Mouse (Mus musculus): ENCODE results near the gene Nfib.

Gene Nfib

GRCm38 (mm10) chr4:82704841-82705794, at the start of gene Nfib:
Gene Nfib (minus strand): TSS chr4:82705750.
- no peak for DNase-seq

- no peak for DNase-seq
Measured at GRCm38 (mm10) chr4:82735764-82736163, 30.2 kb upstream of the Nfib start.

GRCm38 (mm10) chr4:82734765-82735481, 29.4 kb upstream of the Nfib start:
- no peak for DNase-seq

DNA sequence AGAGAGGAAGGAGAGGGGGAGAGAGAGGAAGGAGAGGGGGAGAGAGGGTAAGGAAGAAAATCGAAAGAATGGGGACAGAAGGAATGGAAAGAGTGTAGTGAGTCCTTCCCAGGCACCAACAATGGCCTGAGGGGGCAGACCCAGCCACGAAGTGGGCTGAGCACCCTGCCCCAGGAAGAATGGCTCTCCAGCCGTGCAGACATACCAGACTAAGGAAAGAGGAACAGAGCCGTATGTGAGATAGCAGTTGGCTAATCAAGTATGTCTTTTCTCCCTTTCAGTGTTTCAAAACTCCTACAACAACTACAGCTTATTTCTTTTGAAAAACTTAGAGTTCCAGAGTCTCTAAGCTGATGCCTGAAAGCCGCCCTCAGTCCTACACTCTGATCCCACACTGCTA, 28.8 kb upstream of the Nfib start:
- no peak for DNase-seq

DNA sequence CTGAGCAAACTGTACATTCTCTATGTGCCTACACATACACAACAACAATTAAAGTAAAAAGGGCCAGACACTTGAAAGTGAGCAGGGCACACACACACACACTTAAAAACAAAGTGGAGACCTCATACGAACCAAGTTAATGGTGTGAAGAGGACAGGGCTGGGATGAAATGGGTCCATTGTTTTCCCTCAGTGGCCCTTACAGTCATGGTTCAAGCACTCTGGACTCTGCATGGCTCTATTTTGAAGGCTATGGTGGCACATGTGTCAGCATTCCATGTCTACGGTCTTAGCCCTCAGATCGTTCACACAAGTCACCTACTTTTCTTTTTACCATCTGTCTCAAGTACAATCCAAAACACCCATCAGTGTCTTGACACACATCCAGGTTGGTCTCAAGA, 28.1 kb upstream of the Nfib start:
- no peak for DNase-seq

DNA sequence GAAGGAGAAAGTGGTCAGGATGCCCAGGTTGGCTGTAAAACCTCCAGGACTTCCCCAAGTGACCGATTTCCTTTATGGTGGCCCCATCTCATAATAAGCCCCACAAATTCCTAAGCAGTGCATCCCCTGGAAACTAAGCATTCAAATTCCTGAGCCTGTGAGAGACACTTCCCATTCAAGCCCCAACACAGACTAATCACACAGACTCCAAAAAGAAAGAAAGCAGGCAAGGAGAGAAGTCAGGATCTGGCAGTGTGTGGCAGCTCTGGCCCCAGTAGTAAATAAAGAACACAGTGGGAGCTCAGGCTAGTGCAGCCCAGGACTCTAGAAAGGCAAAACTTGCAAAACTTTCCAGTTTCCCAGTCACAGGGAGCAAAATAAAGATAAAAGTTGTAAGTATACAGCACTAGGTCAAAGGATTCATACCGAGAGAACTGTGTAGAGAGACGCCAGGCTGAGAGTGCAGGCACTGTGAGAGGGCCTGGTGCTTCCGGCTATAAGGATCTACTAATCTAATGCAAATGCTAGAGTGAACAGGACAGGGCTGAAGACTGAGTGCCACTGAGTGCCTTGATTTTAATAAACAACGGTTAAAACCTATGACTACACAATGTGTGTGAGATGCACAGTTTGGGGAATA, 24.8 kb upstream of the Nfib start:
- DNase-seq = no peak

DNA sequence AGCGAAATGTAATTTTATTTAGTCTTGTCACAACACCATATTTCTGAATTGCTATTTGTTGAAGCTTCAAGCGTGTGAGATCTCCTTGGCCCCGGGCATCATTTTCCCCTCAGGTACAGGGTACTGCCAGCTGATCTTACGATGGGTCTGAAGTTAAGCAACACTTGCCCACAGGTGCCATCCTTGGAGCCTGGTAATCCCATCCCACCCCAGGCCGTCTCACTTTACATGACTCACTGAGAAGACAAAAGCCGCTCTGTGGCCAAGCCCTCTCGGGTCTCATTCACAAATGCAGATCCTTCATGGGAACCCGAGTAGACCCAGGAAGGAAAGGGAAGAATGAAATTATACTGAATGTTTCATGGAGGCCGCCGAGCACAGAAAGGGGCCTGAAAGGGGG, 18.5 kb upstream of the Nfib start:
- DNase-seq = no peak

GRCm38 (mm10) chr4:82723048-82723447, 17.5 kb upstream of the Nfib start:
- no peak for DNase-seq

- no peak for DNase-seq
Measured at GRCm38 (mm10) chr4:82715833-82716232, 10.3 kb upstream of the Nfib start.

DNA sequence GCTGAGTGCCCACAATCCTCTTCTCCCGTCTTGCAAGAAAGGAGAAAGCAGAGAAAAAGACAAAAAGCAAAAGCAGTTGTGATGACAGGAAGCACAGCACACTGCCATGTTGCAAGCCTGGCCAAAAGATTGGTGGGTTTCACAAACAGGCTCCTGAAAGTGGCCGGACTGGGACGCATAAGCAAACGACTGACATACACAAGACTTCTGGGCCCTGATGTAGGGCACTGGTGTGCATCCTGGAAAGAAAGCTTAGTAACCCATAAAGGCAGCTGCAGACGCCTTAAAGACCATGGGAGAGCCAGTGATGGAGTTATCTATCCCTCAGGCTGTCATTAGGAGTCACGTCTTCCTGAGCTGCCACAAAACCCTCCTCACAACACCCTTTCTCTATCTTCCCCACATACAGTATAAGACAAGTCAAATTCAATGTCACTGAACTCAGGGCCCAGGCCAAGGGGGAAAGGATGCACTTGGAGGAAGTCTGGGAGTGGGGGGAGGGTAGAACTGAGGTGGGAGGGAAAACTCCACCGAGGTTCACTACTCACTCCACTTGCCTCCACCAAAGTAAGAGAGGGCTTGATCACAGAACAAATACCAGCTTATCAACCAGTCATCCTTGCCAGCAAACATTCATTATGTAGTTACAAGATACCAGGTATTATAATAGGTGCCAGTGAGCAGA, 6.2 kb upstream of the Nfib start:
- no peak for DNase-seq

- DNase-seq = no peak
Measured at GRCm38 (mm10) chr4:82709666-82710065, 4.1 kb upstream of the Nfib start.

GRCm38 (mm10) chr4:82706012-82706411, 462 bp upstream of the Nfib start:
- DNase-seq = no peak

DNA sequence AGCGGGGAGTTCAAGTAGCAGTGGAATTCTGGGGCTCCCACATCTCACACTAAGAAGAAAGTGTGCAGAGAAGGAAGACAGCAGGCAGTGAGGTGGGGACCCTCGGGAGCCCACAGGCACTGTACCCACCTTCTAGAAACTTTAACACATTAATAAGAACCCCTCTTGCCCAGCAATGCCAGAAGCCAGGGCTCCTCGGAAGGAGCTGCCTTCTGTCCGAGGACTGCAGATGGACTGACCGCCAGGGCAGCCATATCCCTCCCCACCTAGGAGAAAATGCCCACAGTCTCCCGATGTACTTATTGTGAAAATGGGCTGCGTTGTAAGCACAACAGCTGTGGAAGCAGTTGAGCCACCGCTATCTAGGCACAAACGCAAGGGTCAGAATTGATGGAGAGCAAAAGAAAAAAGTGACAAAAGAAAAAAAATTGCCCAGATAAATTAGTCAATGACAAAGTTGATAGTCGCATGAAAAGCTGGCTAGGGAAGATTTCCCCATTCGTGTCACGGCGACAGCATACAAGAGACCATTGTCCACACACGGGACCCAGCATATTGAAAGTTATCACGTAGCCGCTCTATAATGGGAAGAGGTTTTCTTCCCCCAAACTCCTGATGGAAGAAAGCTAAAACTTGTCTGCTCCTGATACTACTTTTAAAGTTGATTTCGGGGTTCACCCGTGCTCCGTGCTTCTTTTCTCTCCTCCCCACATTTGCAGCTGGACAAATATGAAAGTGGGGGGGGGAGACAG, 1.3 kb downstream of the Nfib start:
- no peak for DNase-seq

GRCm38 (mm10) chr4:82702808-82703207, 2.7 kb downstream of the Nfib start:
- DNase-seq = no peak

- no peak for DNase-seq
Measured at GRCm38 (mm10) chr4:82699504-82699903, 6.0 kb downstream of the Nfib start.

GRCm38 (mm10) chr4:82698616-82699015, 6.9 kb downstream of the Nfib start:
- DNase-seq = no peak

GRCm38 (mm10) chr4:82697151-82697550, 8.4 kb downstream of the Nfib start:
- no peak for DNase-seq

DNA sequence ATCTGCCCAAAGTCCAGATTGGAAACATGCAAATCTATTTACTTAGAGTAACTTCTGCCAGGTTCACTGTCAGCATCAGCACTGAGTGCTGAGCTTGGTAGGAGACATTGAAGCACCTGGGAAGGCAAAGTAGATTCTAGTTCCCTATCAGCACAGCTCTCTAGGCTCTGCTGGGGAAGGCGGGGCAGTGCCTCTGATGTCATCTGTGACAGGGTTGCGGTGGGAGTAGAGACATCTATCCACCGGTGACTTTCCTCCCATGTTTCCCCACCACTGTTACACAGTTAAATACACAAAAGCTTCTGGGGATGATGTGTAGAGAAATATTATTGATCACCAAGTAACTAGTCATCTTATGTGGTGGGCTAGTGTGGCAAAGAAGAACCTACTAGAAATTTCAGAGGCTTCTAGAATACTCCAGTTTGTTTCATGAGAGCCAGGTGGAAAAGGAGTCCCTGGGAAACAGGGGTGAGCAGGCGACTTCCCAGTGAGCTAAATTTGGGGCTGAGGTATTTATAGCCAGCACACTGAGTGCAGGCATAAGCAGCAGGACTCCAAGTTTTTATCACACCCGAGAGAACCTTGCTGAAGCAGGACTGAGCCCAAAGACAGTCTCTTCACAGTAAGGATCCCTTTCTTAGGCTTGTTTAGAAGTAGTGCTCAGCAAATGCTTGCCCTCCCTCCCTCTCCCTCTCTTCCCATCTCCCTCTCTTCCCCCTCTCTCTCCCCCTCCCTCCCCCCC, 9.6 kb downstream of the Nfib start:
- DNase-seq = no peak

GRCm38 (mm10) chr4:82692009-82692326, 13.6 kb downstream of the Nfib start:
- DNase-seq = no peak

DNA sequence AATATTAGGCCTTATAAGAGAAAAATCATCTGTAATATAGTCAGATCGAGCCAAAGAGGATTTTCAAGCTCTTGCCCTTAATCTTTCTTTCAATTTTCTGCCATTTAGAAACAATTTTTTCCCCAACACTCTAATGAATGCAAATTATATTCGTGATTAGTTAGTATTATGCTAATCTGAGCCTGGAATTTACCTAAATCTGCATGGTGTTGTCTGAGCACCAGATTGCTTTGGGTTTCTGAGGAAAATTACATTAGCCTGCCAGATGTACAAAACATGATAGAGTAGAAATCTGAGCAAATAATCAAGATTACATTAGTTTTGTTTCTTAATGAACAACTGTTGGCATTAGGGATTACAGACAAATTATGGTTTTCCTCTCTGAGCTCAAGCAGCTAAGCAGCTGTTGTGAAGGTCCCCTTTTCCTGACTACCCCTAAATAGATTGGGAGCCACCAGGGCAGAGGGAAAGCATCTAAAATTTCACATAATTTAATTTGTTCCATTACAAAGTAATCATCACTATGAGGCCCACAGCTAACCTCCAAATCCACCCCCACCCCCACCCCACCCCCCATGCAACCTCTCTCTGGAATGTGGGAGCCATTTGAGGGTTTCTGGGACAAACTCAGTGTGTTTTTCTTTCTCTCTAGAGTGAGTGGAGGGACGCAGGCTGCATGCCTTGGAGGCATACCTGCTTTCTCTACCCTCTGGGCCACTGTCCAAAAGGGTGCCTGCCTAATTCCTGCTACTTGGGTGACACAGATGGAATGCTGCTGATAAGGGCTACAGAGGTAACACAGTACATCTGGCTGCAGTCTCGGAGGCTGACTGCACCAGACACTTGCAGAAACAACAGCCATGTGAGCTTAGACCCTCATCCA, 14.2 kb downstream of the Nfib start:
- no peak for DNase-seq

- DNase-seq = peak; percentile 45
Measured at GRCm38 (mm10) chr4:82690267-82690666, 15.3 kb downstream of the Nfib start.
